Mouse (Mus musculus): Measurements from ENCODE around the gene Psmc6. TPM values are rescaled to one million over a fixed set of nuclear protein-coding genes. Genes with fewer than 3 reads are reported as not detected.

Psmc6 gene
- total and polyA plus RNA-seq, 3 experiments: 90.3 to 288 (median 193) TPM

- H3K36me3 ChIP-seq (replicated peaks in 1 of 2; ENCODE audit: control insufficient read depth in 1 of 2, insufficient read depth in 1 of 2, low read length in 1 of 2): peaks cover 16 to 50% of the 10 kb centered on the region in 2 experiments
- H3K79me2 ChIP-seq (replicated peaks; ENCODE audit: control insufficient read depth, extremely low read depth, insufficient read depth, poor library complexity, severe bottlenecking): no peaks in the 10 kb centered on the region
- no peaks in the 10 kb centered on the region for H3K4me1 ChIP-seq (ENCODE audit: control insufficient read depth in 1 of 2, insufficient read depth in 2 of 2)
- dilution Hi-C loops (cut with MboI; ENCODE audit: extremely low pct_ligation_motif_present, extremely low pct_unique_long_range_greater_than_20kb, low sequenced_read_pairs) (no loop called here), in situ Hi-C loops (cut with MboI; ENCODE audit: low pct_ligation_motif_present, low pct_unique_long_range_greater_than_20kb, low sequenced_read_pairs) (no loop called here)
- no peak overlapping the region for H3K4me2 ChIP-seq (ENCODE audit: insufficient read depth, low read depth, poor library complexity, severe bottlenecking)
- no peak for TF ChIP-seq ETS1 (conservative IDR thresholded peaks at IDR 0.05; ENCODE audit: low read depth, low read length)
- TF ChIP-seq NRF1 (IDR thresholded peaks at IDR 0.05; ENCODE audit: low read depth, low read length): no peak
- no peak for TF ChIP-seq ZC3H11A (IDR thresholded peaks at IDR 0.05; ENCODE audit: low read depth, low read length)
- no peak for TF ChIP-seq USF2 (conservative IDR thresholded peaks at IDR 0.05; ENCODE audit: low read depth, low read length)
- TF ChIP-seq GABPA (IDR thresholded peaks at IDR 0.05; ENCODE audit: insufficient replicate concordance, low read depth, low read length): no peak
- TF ChIP-seq MXI1 (IDR thresholded peaks at IDR 0.05; ENCODE audit: low read depth, low read length): no peak
- no peak for TF ChIP-seq SIN3A (IDR thresholded peaks at IDR 0.05; ENCODE audit: low read length)
- TF ChIP-seq MEF2A (IDR thresholded peaks at IDR 0.05; ENCODE audit: borderline replicate concordance, low read depth, low read length): no peak
- TF ChIP-seq ZKSCAN1 (IDR thresholded peaks at IDR 0.05; ENCODE audit: borderline replicate concordance, low read depth, low read length): no peak
- TF ChIP-seq HCFC1 (IDR thresholded peaks at IDR 0.05; ENCODE audit: low read depth, low read length): no peak
- no peak for TF ChIP-seq SMC3 (IDR thresholded peaks at IDR 0.05; ENCODE audit: low read depth, low read length)
- no peak for TF ChIP-seq UBTF (IDR thresholded peaks at IDR 0.05; ENCODE audit: low read depth, low read length)
- TF ChIP-seq CHD2 (IDR thresholded peaks at IDR 0.05; ENCODE audit: low read length): no peak
- no peak for TF ChIP-seq CTCF (conservative IDR thresholded peaks at IDR 0.05 in 1 of 2, IDR thresholded peaks at IDR 0.05 in 1 of 2; ENCODE audit: low read depth in 2 of 2, low read length in 2 of 2)
- peaks cover 5% of the 10 kb centered on the region for H3K9me3 ChIP-seq (replicated peaks; ENCODE audit: low read length)
- no peak overlapping the region for H3K9ac ChIP-seq (ENCODE audit: insufficient read depth, low read depth)
- H3K27me3 ChIP-seq (replicated peaks): no peaks in the 10 kb centered on the region
- no peak for DNase-seq (ENCODE audit: extremely low read depth)
- no peak overlapping the region for H3K27ac ChIP-seq (ENCODE audit: insufficient read depth, low read depth)
- H3K4me3 ChIP-seq (replicated peaks in 1 of 3; ENCODE audit: low read depth in 2 of 3, low read length in 2 of 3, poor library complexity in 1 of 3): no peak overlapping the region
Measured at GRCm38 (mm10) chr14:45365196-45365587, 35.6 kb downstream of the Psmc6 start.

GRCm38 (mm10) chr14:45378771-45379170, 49.2 kb downstream of the Psmc6 start:
- no peak overlapping the region for H3K27ac ChIP-seq (ENCODE audit: insufficient read depth, low read depth)

More at GRCm38 (mm10) chr14:45378771-45379170, 49.2 kb downstream of the Psmc6 start:
- peaks cover 29 to 50% of the 10 kb centered on the region in 2 experiments for H3K36me3 ChIP-seq (replicated peaks in 1 of 2; ENCODE audit: control insufficient read depth in 1 of 2, insufficient read depth in 1 of 2, low read length in 1 of 2)
- no peak for DNase-seq (ENCODE audit: extremely low read depth)
- TF ChIP-seq MXI1 (IDR thresholded peaks at IDR 0.05; ENCODE audit: low read depth, low read length): no peak
- TF ChIP-seq RCOR1 (conservative IDR thresholded peaks at IDR 0.05; ENCODE audit: low read depth, low read length): no peak
- TF ChIP-seq CTCF (conservative IDR thresholded peaks at IDR 0.05 in 1 of 2, IDR thresholded peaks at IDR 0.05 in 1 of 2; ENCODE audit: low read depth in 2 of 2, low read length in 2 of 2): no peak
- TF ChIP-seq USF1 (IDR thresholded peaks at IDR 0.05; ENCODE audit: low read depth, low read length): no peak
- TF ChIP-seq IRF4 (IDR thresholded peaks at IDR 0.05; ENCODE audit: low read depth, low read length): no peak
- TF ChIP-seq RAD21 (IDR thresholded peaks at IDR 0.05; ENCODE audit: low read depth, low read length): no peak
- no peak for TF ChIP-seq UBTF (IDR thresholded peaks at IDR 0.05; ENCODE audit: low read depth, low read length)
- no peak for TF ChIP-seq PAX5 (IDR thresholded peaks at IDR 0.05; ENCODE audit: low read length)
- TF ChIP-seq NELFE (IDR thresholded peaks at IDR 0.05; ENCODE audit: low read depth, low read length): no peak
- TF ChIP-seq SMC3 (IDR thresholded peaks at IDR 0.05; ENCODE audit: low read depth, low read length): no peak
- TF ChIP-seq ZKSCAN1 (IDR thresholded peaks at IDR 0.05; ENCODE audit: borderline replicate concordance, low read depth, low read length): no peak
- TF ChIP-seq TBP (conservative IDR thresholded peaks at IDR 0.05; ENCODE audit: low read depth, low read length): no peak
- no peak for TF ChIP-seq EP300 (IDR thresholded peaks at IDR 0.05; ENCODE audit: low read length)
- no peak for TF ChIP-seq CHD2 (IDR thresholded peaks at IDR 0.05; ENCODE audit: low read length)
- no peak for TF ChIP-seq MYC (IDR thresholded peaks at IDR 0.05; ENCODE audit: low read depth, low read length)
- in situ Hi-C loops (cut with MboI; ENCODE audit: low pct_ligation_motif_present, low pct_unique_long_range_greater_than_20kb, low sequenced_read_pairs): no loop called here
- H3K27me3 ChIP-seq (replicated peaks): no peaks in the 10 kb centered on the region
- no peak overlapping the region for H3K4me3 ChIP-seq (replicated peaks in 1 of 3; ENCODE audit: low read depth in 2 of 3, low read length in 2 of 3, poor library complexity in 1 of 3)
- no peak overlapping the region for H3K9ac ChIP-seq (ENCODE audit: insufficient read depth, low read depth)
- no peaks in the 10 kb centered on the region for H3K9me3 ChIP-seq (replicated peaks; ENCODE audit: low read length)
- H3K4me2 ChIP-seq (ENCODE audit: insufficient read depth, low read depth, poor library complexity, severe bottlenecking): no peak overlapping the region
- dilution Hi-C loops (cut with MboI; ENCODE audit: extremely low pct_ligation_motif_present, extremely low pct_unique_long_range_greater_than_20kb, low sequenced_read_pairs): no loop called here
- no peaks in the 10 kb centered on the region for H3K79me2 ChIP-seq (replicated peaks; ENCODE audit: control insufficient read depth, extremely low read depth, insufficient read depth, poor library complexity, severe bottlenecking)
- no peaks in the 10 kb centered on the region for H3K4me1 ChIP-seq (ENCODE audit: control insufficient read depth in 1 of 2, insufficient read depth in 2 of 2)

All from CH12.LX (cell line).